Mouse (Mus musculus) layer of hippocampus, adult 2 months (tissue): ENCODE results near the gene Tmem198. TPM values are rescaled to one million over a fixed set of nuclear protein-coding genes. Genes with fewer than 3 reads are reported as not detected.
A peak's percentile ranks its signal among the peaks of the same experiment; 100 is the strongest.

Experiments used
- DNase-seq, 2 experiments: peaks; one replicate each; pipeline ENCODE4 v3.0.0; 2022; ENCODE audit warnings: low spot score in 2 of 2
- H3K27ac ChIP-seq: fragments of 200-600 bp; 2 replicates; pipeline ENCODE4 v1.8.1; 2022
- H3K4me3 ChIP-seq: fragments of 200-600 bp; 2 replicates; pipeline ENCODE4 v1.8.1; 2022; ENCODE audit warnings: mild to moderate bottlenecking
- CTCF ChIP-seq: fragments of 200-600 bp; conservative IDR thresholded peaks from 2 replicates; pipeline ENCODE4 v1.8.1; 2022; ENCODE audit warnings: antibody characterized with exemption, mild to moderate bottlenecking, moderate library complexity
- total RNA-seq, 2 experiments: library from RNA; stranded (reverse); gene quantifications; 2 replicates each; pipeline ENCODE4 v1.2.3; 2021

Gene Tmem198
- total RNA-seq, 2 experiments from 2014 or later, result 64.0 to 65.4 TPM

GRCm38 (mm10) chr1:75457710-75458024 is 21.7 kb upstream of the Tmem198 start:
- Histone ChIP-seq H3K4me3 (no peak overlapping the region), H3K27ac (peak overlapping the region; percentile 62; the same call in 1 of the 2 replicates)
- DNase-seq, result no peak
- TF ChIP-seq CTCF, result no peak

GRCm38 (mm10) chr1:75458025-75458788 is 21.1 kb upstream of the Tmem198 start:
- no peak for TF ChIP-seq CTCF
- Histone ChIP-seq H3K27ac (peak overlapping the region; percentile 62), H3K4me3 (peak overlapping the region; percentile 51)
- peak in 1 of 2 experiments; percentile 50 for DNase-seq

- no peak for DNase-seq
- H3K4me3 ChIP-seq, result peak overlapping the region; percentile 51
- H3K27ac ChIP-seq, result peak overlapping the region; percentile 62; the same call in 1 of the 2 replicates
- TF ChIP-seq CTCF, result no peak
Observed at GRCm38 (mm10) chr1:75458789-75459684, 20.3 kb upstream of the Tmem198 start.

GRCm38 (mm10) chr1:75460297-75460696 is 19.0 kb upstream of the Tmem198 start:
- Histone ChIP-seq H3K27ac (no peak overlapping the region), H3K4me3 (no peak overlapping the region)
- no peak for TF ChIP-seq CTCF
- no peak for DNase-seq

- no peak overlapping the region for H3K4me3 ChIP-seq
- no peak for DNase-seq
- H3K27ac ChIP-seq, result no peak overlapping the region
- no peak for TF ChIP-seq CTCF
Observed at GRCm38 (mm10) chr1:75462636-75463035, 16.7 kb upstream of the Tmem198 start.

GRCm38 (mm10) chr1:75463652-75464204 is 15.6 kb upstream of the Tmem198 start:
- H3K27ac ChIP-seq, result no peak overlapping the region
- TF ChIP-seq CTCF, result no peak

GRCm38 (mm10) chr1:75467215-75467927 is 12.0 kb upstream of the Tmem198 start:
- peak; percentile 78 to 85 for DNase-seq
- Histone ChIP-seq H3K27ac (no peak overlapping the region), H3K4me3 (no peak overlapping the region)
- peak; percentile 89 for TF ChIP-seq CTCF

More at GRCm38 (mm10) chr1:75463652-75464204, 15.6 kb upstream of the Tmem198 start:
- no peak overlapping the region for H3K4me3 ChIP-seq
- no peak for DNase-seq

GRCm38 (mm10) chr1:75469287-75469825 is 10.0 kb upstream of the Tmem198 start:
- DNase-seq, result no peak
- TF ChIP-seq CTCF, result no peak
- no peak overlapping the region for H3K4me3 ChIP-seq
- H3K27ac ChIP-seq, result no peak overlapping the region

GRCm38 (mm10) chr1:75476441-75476840 is 2.9 kb upstream of the Tmem198 start:
- Histone ChIP-seq H3K4me3 (peak overlapping the region; percentile 92; the same call in 1 of the 2 replicates), H3K27ac (peak overlapping the region; percentile 61; the same call in 1 of the 2 replicates)
- no peak for TF ChIP-seq CTCF
- no peak for DNase-seq

- TF ChIP-seq CTCF, result peak; percentile 88
- Histone ChIP-seq H3K4me3 (peak overlapping the region; percentile 92), H3K27ac (peak overlapping the region; percentile 61)
- peak; percentile 74 to 85 for DNase-seq
Observed at GRCm38 (mm10) chr1:75477264-75477965, 1.9 kb upstream of the Tmem198 start.

GRCm38 (mm10) chr1:75477966-75478290 is 1.4 kb upstream of the Tmem198 start:
- peak in 1 of 2 experiments; percentile 49 for DNase-seq
- Histone ChIP-seq H3K4me3 (peak overlapping the region; percentile 92), H3K27ac (peak overlapping the region; percentile 97)
- TF ChIP-seq CTCF, result no peak

GRCm38 (mm10) chr1:75478497-75478896 is 835 bp upstream of the Tmem198 start:
- no peak for DNase-seq
- TF ChIP-seq CTCF, result peak; percentile 4; the same call in 1 of the 2 replicates
- H3K27ac ChIP-seq, result peak overlapping the region; percentile 97
- H3K4me3 ChIP-seq, result peak overlapping the region; percentile 92
